Mouse (Mus musculus): ENCODE results near the gene BC030867.
"Not testable (repeated sequence)": the region's sequence is repeated elsewhere in the genome, so short reads cannot be mapped to it uniquely, and the experiment has no call there.

Gene BC030867

DNA sequence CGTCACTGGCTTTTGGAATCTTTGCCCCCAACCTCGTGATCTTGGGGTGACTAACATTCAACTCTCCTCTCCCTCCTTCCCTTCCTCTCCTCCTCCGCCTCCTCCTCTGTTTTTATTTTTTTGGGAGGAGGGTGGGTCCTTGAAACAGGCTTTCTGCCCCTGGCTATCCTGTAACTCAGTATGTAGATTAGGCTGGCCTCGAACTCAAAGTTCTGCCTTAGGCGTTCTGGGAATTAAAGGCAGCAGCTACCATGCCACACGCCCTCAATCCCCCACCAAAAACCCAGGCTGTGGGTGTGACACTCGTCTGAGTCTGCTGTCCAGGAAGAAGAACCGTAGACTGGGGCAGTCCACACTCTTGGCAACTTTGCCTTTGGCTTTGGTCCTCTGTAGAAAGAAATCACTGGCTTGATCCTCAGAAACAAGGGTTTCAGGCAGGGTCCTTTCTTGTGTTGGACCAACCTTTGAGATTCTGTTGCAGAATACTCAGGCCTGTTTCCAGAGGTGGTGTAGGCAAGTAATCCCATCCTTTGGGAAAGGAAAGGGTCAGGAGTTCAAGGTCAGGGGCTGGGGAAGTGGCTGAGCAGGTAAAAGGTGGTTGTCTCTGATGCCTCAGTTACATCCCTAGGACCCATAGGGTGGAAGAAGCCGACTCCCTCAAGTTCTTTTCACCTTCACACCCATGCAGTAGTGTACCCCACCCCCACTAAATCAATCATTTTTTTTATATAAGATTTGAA lies 839 bp downstream of the BC030867 start:
- DNase-seq (ENCODE audit: low read depth) = peak; percentile 28

DNA sequence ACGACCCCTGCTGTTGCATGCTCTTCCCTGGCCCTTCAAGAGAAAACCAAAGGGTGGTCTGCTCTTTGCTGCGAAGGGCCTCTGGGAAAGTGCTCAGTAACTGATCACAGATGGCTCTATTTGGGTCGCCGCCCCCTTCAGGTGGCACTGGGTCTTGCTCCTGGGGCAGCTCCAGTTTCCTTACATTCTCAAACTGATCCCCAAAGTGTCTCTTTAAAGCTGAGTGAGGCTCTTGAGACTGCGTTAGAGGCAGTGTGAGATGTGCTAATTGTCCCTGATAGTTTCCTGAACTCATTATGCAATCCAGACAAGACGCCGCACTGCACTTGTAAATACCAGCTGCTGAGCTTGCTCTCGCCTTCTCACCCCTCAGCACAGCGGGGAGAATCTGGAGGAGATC lies 8.8 kb downstream of the BC030867 start:
- no peak for DNase-seq (ENCODE audit: low read depth)

DNA sequence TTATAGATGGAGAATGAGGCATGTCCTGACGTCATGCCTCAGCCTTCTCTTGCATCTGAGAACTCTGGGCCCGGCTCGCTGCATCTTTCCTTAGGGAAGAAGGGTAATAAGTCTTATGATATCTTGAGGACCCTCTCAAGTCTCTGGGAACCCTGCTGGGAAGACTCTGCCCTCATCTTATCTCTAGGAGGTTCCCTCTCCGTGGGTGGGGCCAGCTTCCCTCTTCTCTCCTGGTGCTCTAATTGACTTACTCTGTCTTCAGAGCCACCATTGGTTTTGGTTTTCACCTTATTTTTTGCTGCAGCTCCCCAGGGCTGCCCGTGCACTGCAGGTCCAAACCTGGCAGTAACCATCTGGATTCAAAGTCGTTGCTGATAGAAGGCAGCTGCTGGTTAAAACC lies 9.4 kb downstream of the BC030867 start:
- DNase-seq (ENCODE audit: low read depth) = no peak

DNA sequence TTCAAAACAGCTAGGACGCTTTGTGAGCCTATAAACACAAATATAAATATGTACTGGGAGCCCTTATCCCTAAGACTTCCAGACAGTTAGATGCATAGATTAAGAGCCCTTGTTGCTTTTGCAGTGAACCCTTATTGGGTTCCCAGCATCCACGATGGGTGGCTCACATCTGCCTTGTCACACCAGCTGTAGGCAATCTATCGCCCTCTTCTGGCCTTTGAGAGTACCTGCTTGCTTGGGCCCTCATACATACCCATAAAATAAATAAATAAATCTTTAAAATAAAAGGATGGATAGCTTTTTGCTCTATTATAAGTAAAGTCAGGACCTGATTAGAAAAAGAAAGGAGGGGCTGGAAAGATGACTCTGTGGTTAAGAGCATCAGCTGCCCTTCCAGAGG lies 9.8 kb downstream of the BC030867 start:
- DNase-seq (ENCODE audit: low read depth) = no peak

GRCm38 (mm10) chr11:102263211-102263610 lies 14.5 kb downstream of the BC030867 start:
- no peak for DNase-seq (ENCODE audit: low read depth)

DNA sequence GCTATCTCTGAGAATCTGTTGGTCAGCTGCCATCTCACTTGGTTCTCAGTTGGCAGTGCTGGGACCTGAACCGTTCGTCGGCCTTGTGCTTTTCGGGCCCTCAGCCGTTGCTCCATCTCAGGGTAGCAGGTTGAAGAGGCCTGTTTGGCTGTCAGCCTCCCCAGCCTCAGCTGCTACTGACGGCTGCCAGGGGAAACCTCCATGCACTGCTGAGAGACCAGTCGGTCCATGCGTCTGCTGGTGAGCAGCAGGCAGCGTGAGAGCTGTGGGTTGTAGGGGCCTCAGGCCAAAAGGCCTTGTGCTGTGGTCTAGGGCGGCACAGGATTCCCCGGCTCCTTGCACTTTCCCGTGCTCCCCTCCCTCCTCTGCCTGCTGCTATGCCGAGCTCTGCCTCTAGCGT lies 17.1 kb downstream of the BC030867 start:
- DNase-seq (ENCODE audit: low read depth) = no peak

DNA sequence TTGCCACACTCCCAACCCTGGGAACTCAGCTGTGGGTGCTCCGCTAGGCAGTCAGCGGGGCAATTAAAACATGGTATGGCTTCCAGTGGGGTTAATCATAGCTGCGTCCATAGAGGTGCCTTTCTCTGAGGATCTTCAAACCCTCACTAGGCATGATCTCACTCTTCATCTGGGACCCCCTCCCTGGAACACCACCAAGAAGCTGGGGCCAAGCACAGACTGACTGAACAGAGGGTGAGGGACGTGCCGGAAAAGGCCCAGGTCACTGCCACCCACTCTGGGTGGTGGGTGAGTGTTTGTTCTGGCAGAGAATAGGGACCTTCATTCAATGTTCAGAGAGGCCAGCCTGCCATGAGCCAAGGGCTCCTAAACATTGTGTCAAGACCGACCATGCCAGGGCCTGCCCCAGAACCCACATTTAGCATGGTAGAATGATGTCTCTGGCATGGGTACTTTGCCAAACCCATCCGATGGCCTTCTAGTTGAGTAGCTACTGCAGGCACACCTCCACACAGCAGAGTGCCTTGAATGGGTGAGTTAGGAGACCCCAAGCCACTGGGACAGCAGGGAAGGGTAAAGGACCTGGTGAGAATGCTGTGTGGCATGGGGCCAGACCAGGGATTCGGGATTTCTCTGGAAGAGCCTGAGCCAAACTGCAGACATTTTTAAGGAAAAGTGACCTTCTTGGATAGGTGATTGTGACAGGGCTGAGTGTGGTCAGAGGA lies 18.1 kb downstream of the BC030867 start:
- DNase-seq (ENCODE audit: low read depth) = no peak

DNA sequence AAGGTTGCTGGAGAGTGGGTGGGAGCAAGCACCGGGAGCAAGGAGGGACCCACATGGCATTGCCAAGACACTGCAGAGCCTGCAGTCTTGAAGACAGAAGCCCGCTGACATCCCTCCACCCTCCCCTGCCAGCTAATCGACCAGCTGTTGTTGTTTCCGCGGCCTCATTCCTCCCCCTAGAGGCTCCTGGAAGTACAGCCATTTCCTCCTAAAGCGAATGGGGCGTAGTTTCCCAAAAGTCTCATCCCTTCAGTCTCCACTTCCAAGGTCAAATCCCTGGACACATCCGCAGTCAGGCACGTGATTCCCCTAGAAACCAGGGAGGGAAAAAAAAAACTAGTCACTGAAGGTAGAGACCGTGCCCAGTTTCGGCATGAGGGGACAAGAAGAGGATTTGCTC lies 18.8 kb downstream of the BC030867 start:
- peak; percentile 68 for DNase-seq (ENCODE audit: low read depth)

GRCm38 (mm10) chr11:102268520-102269244 lies 20.0 kb downstream of the BC030867 start, which contains the start of gene Asb16:
Gene Asb16, plus strand, starts transcription at chr11:102268743.
- no peak for DNase-seq (ENCODE audit: low read depth)

DNA sequence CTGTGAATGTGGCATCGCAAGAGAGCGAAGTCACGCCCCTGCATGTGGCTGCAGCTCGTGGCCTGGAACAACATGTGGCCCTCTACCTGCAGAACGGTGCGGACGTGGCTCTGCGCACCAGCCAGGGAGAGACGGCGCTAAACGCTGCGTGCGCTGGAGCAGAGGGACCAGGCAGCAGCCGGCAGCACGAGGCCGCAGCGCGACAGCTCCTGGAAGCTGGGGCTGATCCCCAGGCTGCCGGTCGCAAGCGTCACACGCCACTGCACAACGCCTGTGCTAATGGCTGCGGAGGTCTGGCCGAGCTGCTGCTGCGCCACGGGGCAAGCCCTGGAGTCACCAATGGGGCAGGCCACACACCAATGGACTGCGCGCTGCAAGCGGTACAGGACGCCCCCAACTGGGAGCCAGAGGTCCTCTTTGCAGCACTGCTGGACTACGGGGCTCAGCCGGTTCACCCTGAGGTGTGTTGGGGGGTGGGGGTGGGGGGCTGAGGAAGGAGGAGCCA lies 27.8 kb downstream of the BC030867 start:
- no peak for DNase-seq (ENCODE audit: low read depth)

DNA sequence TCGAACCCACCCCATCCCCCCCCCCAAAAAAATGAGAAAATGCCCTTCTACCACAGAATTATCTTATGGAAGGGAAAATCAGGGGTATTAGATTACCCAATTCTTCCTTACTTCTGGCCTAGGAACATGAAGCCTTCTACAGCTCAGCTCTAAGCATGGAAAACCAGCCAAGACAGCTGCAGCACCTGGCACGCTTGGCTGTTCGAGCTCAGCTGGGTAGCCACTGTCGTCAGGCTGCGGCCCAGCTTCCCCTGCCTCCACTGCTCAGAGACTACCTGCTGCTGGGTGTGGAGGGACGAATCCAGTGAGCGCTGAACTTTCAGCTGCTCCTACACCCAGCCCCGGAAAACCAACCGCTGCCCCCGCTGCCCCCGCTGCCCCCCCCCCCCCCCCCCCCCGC lies 29.1 kb downstream of the BC030867 start:
- no peak for DNase-seq (ENCODE audit: low read depth)

DNA sequence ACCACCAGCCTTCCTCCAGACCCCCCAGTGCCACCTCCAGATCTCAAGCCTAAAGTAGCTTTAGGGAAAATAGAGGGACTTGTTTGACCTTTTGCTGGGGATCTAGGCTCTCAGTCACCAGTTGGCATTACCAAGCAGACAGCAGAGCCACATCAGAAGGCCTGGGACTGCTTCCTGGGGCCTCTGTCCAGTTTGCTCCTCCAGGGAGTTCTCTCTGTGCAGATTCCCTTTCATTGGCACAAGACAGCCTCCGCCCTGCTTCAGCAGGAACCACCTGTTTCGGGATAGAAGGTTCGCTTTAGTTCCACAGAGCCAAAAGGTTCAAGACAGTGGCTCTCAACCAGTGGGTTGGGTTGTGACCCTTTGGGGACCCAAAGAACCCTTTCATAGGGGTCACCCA lies 30.9 kb downstream of the BC030867 start:
- no peak for DNase-seq (ENCODE audit: low read depth)

DNA sequence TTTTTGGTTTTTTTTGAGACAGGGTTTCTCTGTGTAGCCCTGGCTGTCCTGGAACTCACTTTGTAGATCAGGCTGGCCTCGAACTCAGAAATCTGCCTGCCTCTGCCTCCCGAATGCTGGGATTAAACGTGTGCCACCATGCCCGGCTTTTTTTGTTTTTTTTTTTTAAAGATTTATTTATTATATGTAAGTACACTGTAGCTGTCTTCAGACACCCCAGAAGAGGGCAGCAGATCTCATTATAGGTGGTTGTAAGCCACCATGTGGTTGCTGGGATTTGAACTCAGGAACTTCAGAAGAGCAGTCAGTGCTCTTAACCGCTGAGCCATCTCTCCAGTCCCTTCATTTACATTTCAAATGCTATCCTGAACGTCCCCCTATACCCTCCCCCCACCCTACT lies 31.6 kb downstream of the BC030867 start:
- DNase-seq (ENCODE audit: low read depth) = not testable (repeated sequence)

DNA sequence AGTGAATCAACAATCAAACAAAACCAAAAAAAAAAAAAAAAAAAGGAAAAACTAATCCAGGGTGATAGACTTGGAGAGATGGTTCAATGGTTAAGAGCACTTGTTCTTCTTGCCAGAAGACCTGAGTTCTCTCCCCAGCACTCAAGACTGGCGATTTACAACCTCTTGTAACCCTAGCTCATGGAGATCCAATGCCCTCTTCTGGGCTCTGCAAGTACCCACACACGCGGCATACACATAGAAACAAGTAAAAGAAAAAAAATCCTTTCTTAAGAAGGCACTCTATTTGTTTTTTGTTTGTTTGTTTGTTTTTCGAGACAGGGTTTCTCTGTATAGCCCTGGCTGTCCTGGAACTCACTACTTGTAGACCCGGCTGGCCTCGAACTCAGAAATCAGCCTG lies 35.2 kb downstream of the BC030867 start:
- peak; percentile 48 for DNase-seq (ENCODE audit: low read depth)

- DNase-seq (ENCODE audit: low read depth) = peak; percentile 99
Measured at GRCm38 (mm10) chr11:102284501-102285094, 35.9 kb downstream of the BC030867 start, which contains the start of gene Tmub2. Gene Tmub2, plus strand, starts transcription at chr11:102284931.

GRCm38 (mm10) chr11:102285095-102285834 lies 36.6 kb downstream of the BC030867 start:
- no peak for DNase-seq (ENCODE audit: low read depth)

DNA sequence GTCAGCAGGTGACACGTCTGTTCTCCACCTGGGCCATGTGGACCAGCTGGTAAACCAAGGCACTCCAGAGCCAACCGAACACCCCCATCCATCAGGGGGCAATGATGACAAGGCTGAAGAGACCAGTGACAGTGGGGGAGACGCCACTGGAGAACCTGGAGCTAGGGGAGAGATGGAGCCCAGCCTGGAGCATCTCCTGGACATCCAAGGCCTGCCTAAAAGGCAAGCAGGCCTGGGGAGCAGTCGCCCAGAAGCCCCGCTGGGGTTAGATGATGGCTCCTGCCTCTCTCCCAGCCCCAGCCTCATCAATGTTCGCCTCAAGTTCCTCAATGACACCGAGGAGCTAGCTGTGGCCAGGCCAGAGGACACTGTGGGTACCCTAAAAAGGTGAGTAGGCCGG lies 38.8 kb downstream of the BC030867 start:
- no peak for DNase-seq (ENCODE audit: low read depth)

DNA sequence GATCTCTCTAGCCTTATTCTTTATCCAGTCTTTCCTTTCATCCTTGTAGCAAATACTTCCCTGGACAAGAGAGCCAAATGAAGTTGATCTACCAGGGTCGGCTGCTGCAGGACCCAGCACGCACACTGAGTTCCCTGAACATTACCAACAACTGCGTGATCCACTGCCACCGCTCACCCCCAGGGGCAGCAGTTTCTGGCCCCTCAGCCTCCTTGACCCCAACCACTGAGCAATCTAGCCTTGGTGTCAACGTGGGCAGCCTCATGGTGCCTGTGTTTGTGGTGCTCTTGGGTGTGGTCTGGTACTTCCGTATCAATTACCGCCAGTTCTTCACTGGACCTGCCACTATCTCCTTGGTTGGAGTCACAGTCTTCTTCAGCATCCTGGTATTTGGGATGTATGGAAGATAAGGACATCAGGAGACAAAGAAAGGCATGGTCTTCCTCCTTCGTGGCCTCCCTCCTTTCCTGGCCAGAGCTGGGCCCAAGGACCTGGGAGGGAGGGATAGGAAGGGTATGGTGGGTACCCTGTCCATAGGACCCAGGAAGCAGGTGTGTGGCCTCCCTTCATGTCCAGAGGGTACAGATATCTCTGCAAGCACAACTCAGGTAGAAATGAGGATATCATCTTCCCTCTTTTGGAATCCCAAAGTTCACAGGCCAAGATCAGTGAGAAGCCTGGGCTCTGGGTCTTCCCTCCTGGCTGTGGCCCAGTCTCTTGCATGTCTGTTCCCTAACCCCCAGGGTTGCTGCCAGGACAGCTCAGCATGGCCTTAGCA lies 39.5 kb downstream of the BC030867 start:
- DNase-seq (ENCODE audit: low read depth) = no peak

DNA sequence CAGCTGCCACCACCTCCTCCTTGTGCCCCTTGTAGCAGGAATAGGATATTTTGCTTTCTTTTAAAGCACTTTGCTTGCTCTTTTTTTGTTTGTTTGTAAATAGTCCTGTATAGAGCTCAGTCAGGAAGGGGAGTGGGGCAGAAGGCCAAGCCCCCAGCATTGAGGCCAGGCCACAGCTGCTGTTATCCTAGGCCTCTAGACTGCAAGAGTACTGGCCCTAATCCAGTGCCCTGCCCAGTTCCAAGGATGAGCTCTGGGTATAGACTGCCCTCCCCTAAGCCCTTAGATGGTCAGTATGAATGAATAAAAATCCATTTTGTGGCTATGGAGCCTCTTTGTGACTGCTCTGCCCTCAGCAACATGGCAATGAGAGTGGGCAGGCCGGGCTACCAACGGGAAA lies 40.2 kb downstream of the BC030867 start:
- no peak for DNase-seq (ENCODE audit: low read depth)

- DNase-seq (ENCODE audit: low read depth) = no peak
Measured at GRCm38 (mm10) chr11:102289511-102290100, 40.9 kb downstream of the BC030867 start.

Data from induced T-regulatory cell, adult 2 months (primary cell).